Mouse (Mus musculus): ENCODE data around the gene Hepacam. TPM values are rescaled to one million over a fixed set of nuclear protein-coding genes. Genes with fewer than 3 reads are reported as not detected.

The Hepacam gene
- total and polyA plus RNA-seq, 3 experiments, result 0.13 TPM; not detected in 2

DNA sequence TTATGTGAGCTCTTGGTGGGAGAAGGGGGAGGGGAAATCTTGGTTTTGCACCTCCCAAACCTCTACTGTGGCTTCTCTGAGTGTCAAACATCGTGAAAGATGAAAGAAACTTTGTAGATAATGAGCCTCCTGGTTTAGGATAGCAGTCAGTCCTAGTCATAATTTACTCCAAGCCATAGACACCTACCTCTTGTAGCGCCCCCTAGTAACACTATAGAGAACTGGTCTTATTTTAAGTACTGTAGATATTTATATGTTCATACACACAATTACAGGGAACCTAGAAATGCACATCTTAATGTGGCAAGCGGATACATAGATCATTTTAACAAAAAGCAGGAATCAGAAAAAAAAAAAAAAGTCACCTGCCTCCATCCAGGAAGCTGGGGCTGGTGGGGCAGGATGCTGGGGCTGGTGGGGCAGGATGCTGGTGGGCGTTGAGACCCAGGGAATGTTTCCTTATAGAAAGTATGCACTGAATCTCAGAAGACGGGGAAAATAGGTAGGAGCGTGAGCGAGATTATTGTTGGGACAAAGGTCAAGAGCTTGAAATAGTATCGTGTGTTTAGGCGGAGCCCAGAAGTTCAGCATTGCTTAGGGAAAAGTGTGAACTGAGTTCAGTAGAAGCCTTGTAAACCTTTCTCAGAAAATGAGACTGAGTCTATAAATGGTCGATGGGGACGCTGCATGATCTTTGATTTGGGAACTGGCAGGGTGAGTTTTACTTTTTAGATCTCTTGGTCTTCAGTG, 1.1 kb downstream of the Hepacam start:
- Histone ChIP-seq H3K79me2 (replicated peaks; ENCODE audit: control insufficient read depth, extremely low read depth, insufficient read depth, poor library complexity, severe bottlenecking) (no peaks in the 10 kb centered on the region), H3K27ac (ENCODE audit: insufficient read depth, low read depth) (no peak overlapping the region), H3K4me2 (ENCODE audit: insufficient read depth, low read depth, poor library complexity, severe bottlenecking) (no peak overlapping the region), H3K36me3 (replicated peaks in 1 of 2; ENCODE audit: control insufficient read depth in 1 of 2, insufficient read depth in 1 of 2, low read length in 1 of 2) (no peaks in the 10 kb centered on the region), H3K9me3 (replicated peaks; ENCODE audit: low read length) (no peaks in the 10 kb centered on the region), H3K4me3 (replicated peaks in 1 of 3; ENCODE audit: low read depth in 2 of 3, low read length in 2 of 3, poor library complexity in 1 of 3) (no peak overlapping the region), H3K9ac (ENCODE audit: insufficient read depth, low read depth) (no peak overlapping the region), H3K4me1 (ENCODE audit: control insufficient read depth in 1 of 2, insufficient read depth in 2 of 2) (peaks cover 0 to 3% of the 10 kb centered on the region in 2 experiments; a peak in 1 of 4 replicates), H3K27me3 (replicated peaks) (no peaks in the 10 kb centered on the region)
- dilution Hi-C loops (cut with MboI; ENCODE audit: extremely low pct_ligation_motif_present, extremely low pct_unique_long_range_greater_than_20kb, low sequenced_read_pairs) (no loop called here), in situ Hi-C loops (cut with MboI; ENCODE audit: low pct_ligation_motif_present, low pct_unique_long_range_greater_than_20kb, low sequenced_read_pairs) (no loop called here)
- DNase-seq (ENCODE audit: extremely low read depth), result no peak
- no peak for TF ChIP-seq TCF12 (IDR thresholded peaks at IDR 0.05; ENCODE audit: low read depth, low read length)
- TF ChIP-seq CTCF (conservative IDR thresholded peaks at IDR 0.05 in 1 of 2, IDR thresholded peaks at IDR 0.05 in 1 of 2; ENCODE audit: low read depth in 2 of 2, low read length in 2 of 2), result 0 out of 4 replicates have a peak, but pooled peaks of 1 of the 2 experiments have one; percentile 3
- TF ChIP-seq IRF4 (IDR thresholded peaks at IDR 0.05; ENCODE audit: low read depth, low read length), result no peak
- TF ChIP-seq ZNF384 (IDR thresholded peaks at IDR 0.05; ENCODE audit: low read depth, low read length), result no peak
- no peak for TF ChIP-seq JUND (conservative IDR thresholded peaks at IDR 0.05; ENCODE audit: low read depth, low read length)

GRCm38 (mm10) chr9:37368860-37369259, 1.7 kb downstream of the Hepacam start:
- Histone ChIP-seq H3K27ac (ENCODE audit: insufficient read depth, low read depth) (no peak overlapping the region), H3K4me1 (ENCODE audit: control insufficient read depth in 1 of 2, insufficient read depth in 2 of 2) (peaks cover 0 to 3% of the 10 kb centered on the region in 2 experiments; a peak in 1 of 4 replicates), H3K4me3 (replicated peaks in 1 of 3; ENCODE audit: low read depth in 2 of 3, low read length in 2 of 3, poor library complexity in 1 of 3) (no peak overlapping the region), H3K4me2 (ENCODE audit: insufficient read depth, low read depth, poor library complexity, severe bottlenecking) (no peak overlapping the region), H3K9ac (ENCODE audit: insufficient read depth, low read depth) (no peak overlapping the region), H3K79me2 (replicated peaks; ENCODE audit: control insufficient read depth, extremely low read depth, insufficient read depth, poor library complexity, severe bottlenecking) (no peaks in the 10 kb centered on the region), H3K9me3 (replicated peaks; ENCODE audit: low read length) (no peaks in the 10 kb centered on the region), H3K27me3 (replicated peaks) (no peaks in the 10 kb centered on the region), H3K36me3 (replicated peaks in 1 of 2; ENCODE audit: control insufficient read depth in 1 of 2, insufficient read depth in 1 of 2, low read length in 1 of 2) (no peaks in the 10 kb centered on the region)
- in situ Hi-C loops (cut with MboI; ENCODE audit: low pct_ligation_motif_present, low pct_unique_long_range_greater_than_20kb, low sequenced_read_pairs), result no loop called here
- TF ChIP-seq ZNF384 (IDR thresholded peaks at IDR 0.05; ENCODE audit: low read depth, low read length) (no peak), MEF2A (IDR thresholded peaks at IDR 0.05; ENCODE audit: borderline replicate concordance, low read depth, low read length) (no peak), CTCF (conservative IDR thresholded peaks at IDR 0.05 in 1 of 2, IDR thresholded peaks at IDR 0.05 in 1 of 2; ENCODE audit: low read depth in 2 of 2, low read length in 2 of 2) (no peak), MXI1 (IDR thresholded peaks at IDR 0.05; ENCODE audit: low read depth, low read length) (no peak), UBTF (IDR thresholded peaks at IDR 0.05; ENCODE audit: low read depth, low read length) (no peak), ELF1 (IDR thresholded peaks at IDR 0.05; ENCODE audit: low read depth, low read length) (no peak), CHD1 (IDR thresholded peaks at IDR 0.05; ENCODE audit: low read depth, low read length) (no peak), E2F4 (IDR thresholded peaks at IDR 0.05; ENCODE audit: insufficient replicate concordance, low read depth, low read length) (no peak), USF2 (conservative IDR thresholded peaks at IDR 0.05; ENCODE audit: low read depth, low read length) (no peak), ZKSCAN1 (IDR thresholded peaks at IDR 0.05; ENCODE audit: borderline replicate concordance, low read depth, low read length) (no peak), GABPA (IDR thresholded peaks at IDR 0.05; ENCODE audit: insufficient replicate concordance, low read depth, low read length) (no peak), CHD2 (IDR thresholded peaks at IDR 0.05; ENCODE audit: low read length) (no peak)
- no peak for DNase-seq (ENCODE audit: extremely low read depth)
- dilution Hi-C loops (cut with MboI; ENCODE audit: extremely low pct_ligation_motif_present, extremely low pct_unique_long_range_greater_than_20kb, low sequenced_read_pairs), result no loop called here

Measured in CH12.LX (cell line).